Mouse (Mus musculus) intestine, embryonic 14.5 days (tissue): ENCODE measurements around the gene Camta1. TPM values are rescaled to one million over a fixed set of nuclear protein-coding genes. Genes with fewer than 3 reads are reported as not detected.
A peak's percentile ranks its signal among the peaks of the same experiment; 100 is the strongest.

Source experiments
- ATAC-seq: fragments of 200-750 bp; cut with Nextera tagmentation; replicated peaks from 2 replicates; pipeline ENCODE4 v1.8.0; 2017; ENCODE audit warnings: low read depth, moderate number of reproducible peaks, moderate TSS enrichment, moderate library complexity; ENCODE audit not compliant: low FRiP score, low TSS enrichment
- DNase-seq: peaks from one replicate; pipeline ENCODE4 v3.0.0-alpha.2; 2018; ENCODE audit warnings: low spot score
- H3K27ac ChIP-seq: fragments of 300-500 bp; sonication (generic); 2 replicates; pipeline ENCODE4 v1.5.1; 2014; ENCODE audit warnings: low read depth, mild to moderate bottlenecking, control low read depth
- H3K27me3 ChIP-seq: fragments of 300-500 bp; sonication (generic); replicated peaks from 2 replicates; pipeline ENCODE4 v1.6.1; 2014; ENCODE audit warnings: low read length, control low read depth; ENCODE audit not compliant: control insufficient read depth, insufficient read depth
- H3K36me3 ChIP-seq: fragments of 300-500 bp; sonication (generic); 2 replicates; pipeline ENCODE4 v1.6.1; 2014; ENCODE audit warnings: low read length, control low read depth; ENCODE audit not compliant: control insufficient read depth, insufficient read depth
- H3K4me1 ChIP-seq: fragments of 300-500 bp; sonication (generic); replicated peaks from 2 replicates; pipeline ENCODE4 v1.6.1; 2014; ENCODE audit warnings: low read length, control low read depth, mixed read lengths; ENCODE audit not compliant: control insufficient read depth, insufficient read depth
- H3K4me2 ChIP-seq: fragments of 300-500 bp; sonication (generic); 2 replicates; pipeline ENCODE4 v1.6.1; 2014; ENCODE audit warnings: low read length
- H3K4me3 ChIP-seq: fragments of 300-500 bp; sonication (generic); 2 replicates; pipeline ENCODE4 v1.5.1; 2014; ENCODE audit warnings: low read depth, low read length, control low read depth, mixed read lengths
- H3K9ac ChIP-seq: fragments of 300-500 bp; sonication (generic); 2 replicates; pipeline ENCODE4 v1.6.1; 2014; ENCODE audit warnings: mild to moderate bottlenecking, low read length
- H3K9me3 ChIP-seq: fragments of 300-500 bp; sonication (generic); 2 replicates; pipeline ENCODE4 v1.6.1; 2016; ENCODE audit warnings: low read length, control low read depth; ENCODE audit not compliant: control insufficient read depth
- WGBS: fragments of 180-500 bp; shearing (Covaris S2); extraction: QIAGEN DNeasy Blood & Tissue Kit; methylation state at CpG from one replicate; pipeline ENCODE4 v1.1.7; 2014; 5-methylcytosine and 5-hydroxymethylcytosine counted together
- polyA plus RNA-seq: library from polyadenylated mRNA; unstranded; fragments of >200 nt; fragmentation: Nextera tagmentation; extraction: Ambion mirVana; gene quantifications from 2 replicates; pipeline ENCODE4 v1.2.1, GENCODE M21; 2014

The Camta1 gene
- polyA plus RNA-seq, 1 experiment from 2014 or later, result 88.1 TPM

DNA sequence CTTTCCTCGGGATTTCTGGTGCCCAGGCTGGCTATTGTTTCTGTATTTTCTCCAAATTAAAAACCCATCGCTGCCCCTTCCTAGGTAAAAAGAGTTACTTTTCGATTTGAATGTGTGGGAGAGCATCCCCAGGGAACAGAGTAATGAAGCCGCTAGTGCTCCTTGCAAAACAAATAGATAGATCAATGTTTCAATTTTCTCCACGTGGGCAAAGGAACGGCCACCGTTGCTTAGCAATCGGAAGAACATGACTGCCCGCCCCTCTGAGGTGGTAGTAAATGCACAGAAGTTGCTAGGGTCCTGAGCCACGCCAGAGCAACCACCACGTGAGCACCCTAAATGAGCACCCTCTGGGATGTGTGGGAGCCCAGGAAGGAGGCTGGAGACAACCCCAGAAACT lies 648.2 kb downstream of the Camta1 start:
- Histone ChIP-seq H3K4me1 (no peaks in the 10 kb centered on the region; the same call in 1 of the 2 replicates), H3K4me2 (no peak overlapping the region), H3K4me3 (no peak overlapping the region), H3K36me3 (no peaks in the 10 kb centered on the region), H3K27me3 (no peaks in the 10 kb centered on the region), H3K27ac (no peak overlapping the region), H3K9me3 (no peaks in the 10 kb centered on the region), H3K9ac (no peak overlapping the region)
- no peak for DNase-seq
- ATAC-seq, result no peak
- 69% methylated on average over 11 of the region's 11 CpGs for WGBS

DNA sequence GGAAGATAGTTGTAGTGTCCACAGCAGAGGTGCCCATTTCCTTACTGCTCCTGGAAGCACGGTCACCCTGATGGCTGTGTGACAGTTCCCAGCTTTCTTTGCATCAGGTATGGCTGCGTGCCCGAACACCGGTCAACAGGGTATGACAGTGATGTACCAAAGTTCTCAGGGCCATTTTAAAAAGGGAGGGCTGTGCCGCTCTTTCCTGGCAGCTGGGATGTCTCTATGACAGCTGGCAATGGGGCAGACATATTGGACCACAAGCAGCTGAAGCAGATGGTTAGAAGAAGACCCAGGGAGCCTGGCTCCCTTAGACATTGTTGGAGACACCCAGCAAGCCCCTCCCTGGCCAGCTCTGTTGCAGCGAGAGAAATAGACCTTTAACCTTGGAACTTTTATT lies 649.7 kb downstream of the Camta1 start:
- Histone ChIP-seq H3K4me2 (no peak overlapping the region), H3K4me1 (no peaks in the 10 kb centered on the region; the same call in 1 of the 2 replicates), H3K27ac (no peak overlapping the region), H3K4me3 (no peak overlapping the region), H3K9ac (no peak overlapping the region), H3K36me3 (no peaks in the 10 kb centered on the region), H3K9me3 (no peaks in the 10 kb centered on the region), H3K27me3 (no peaks in the 10 kb centered on the region)
- ATAC-seq, result no peak
- no peak for DNase-seq
- 82% methylated on average over 6 of the region's 6 CpGs for WGBS

DNA sequence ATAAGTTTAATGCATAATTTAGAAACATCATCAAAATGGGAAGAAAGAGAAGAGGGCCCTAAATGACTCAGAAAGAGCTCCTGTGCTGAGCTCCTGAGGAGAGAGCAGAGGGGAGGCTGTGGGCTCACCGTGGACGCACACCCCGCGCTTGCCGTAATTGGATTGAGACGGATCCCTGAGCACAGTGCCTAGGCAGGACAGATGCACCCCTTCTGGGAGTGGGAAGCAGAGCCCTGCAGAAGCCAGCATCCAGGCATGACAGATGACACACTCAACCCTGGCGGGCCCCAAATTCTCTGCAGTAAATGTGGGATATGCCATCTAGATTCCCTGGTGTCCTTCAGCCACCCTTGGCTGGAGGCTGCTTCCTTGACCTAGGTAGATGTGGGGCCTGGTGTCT lies 654.1 kb downstream of the Camta1 start:
- no peaks in the 10 kb centered on the region for H3K4me1 ChIP-seq
- no peaks in the 10 kb centered on the region for H3K9me3 ChIP-seq
- 77% methylated on average over 7 of the region's 7 CpGs for WGBS
- no peak overlapping the region for H3K4me2 ChIP-seq
- no peaks in the 10 kb centered on the region for H3K27me3 ChIP-seq
- H3K27ac ChIP-seq, result no peak overlapping the region
- H3K9ac ChIP-seq, result no peak overlapping the region
- ATAC-seq (no peak), DNase-seq (no peak)
- H3K4me3 ChIP-seq, result no peak overlapping the region
- H3K36me3 ChIP-seq, result no peaks in the 10 kb centered on the region

DNA sequence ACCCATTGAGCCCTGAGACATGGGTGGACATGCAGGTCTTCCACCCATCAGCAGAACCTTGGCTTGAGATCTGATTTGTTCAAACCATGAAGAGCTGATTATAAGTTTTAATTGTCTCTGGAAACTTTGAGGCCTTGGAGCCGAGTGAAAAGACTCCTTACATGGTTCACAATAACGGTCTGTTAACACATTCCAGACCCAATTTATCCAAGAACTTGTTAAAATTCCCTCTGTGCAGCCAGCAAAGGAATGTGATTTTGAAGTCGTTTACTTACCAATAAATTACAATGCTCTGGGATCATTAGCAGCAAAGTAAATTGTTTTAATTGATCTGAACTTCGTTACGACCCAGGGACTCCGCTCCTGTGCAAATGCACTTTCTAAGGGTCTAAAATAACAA lies 658.8 kb downstream of the Camta1 start:
- H3K4me2 ChIP-seq, result no peak overlapping the region
- H3K27me3 ChIP-seq, result no peaks in the 10 kb centered on the region

DNA sequence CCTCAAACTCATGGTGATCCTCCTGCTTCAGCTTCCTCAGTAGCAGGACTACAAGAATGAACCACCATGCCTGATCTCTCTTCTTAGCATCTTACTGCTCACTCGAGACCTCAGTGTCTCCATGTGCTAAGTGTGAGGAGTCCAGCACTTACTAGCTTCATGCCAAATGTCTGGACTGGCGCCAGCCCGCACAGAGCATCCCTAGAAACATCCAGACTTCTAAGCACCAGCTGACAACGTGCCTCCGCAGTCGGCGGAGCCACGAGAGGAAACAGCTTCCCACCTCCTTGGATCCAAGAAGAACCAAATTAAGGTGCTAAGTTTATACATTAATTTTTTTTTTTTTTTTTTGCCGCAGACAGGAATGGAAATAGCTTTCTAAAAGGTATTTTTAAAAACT lies 661.4 kb downstream of the Camta1 start:
- ATAC-seq, result no peak
- 72% methylated on average over 9 of the region's 9 CpGs for WGBS
- no peak overlapping the region for H3K4me2 ChIP-seq
- H3K9ac ChIP-seq, result no peak overlapping the region
- no peak for DNase-seq
- H3K27me3 ChIP-seq, result no peaks in the 10 kb centered on the region
- no peak overlapping the region for H3K4me3 ChIP-seq
- no peak overlapping the region for H3K27ac ChIP-seq
- H3K4me1 ChIP-seq, result no peaks in the 10 kb centered on the region
- no peaks in the 10 kb centered on the region for H3K36me3 ChIP-seq
- H3K9me3 ChIP-seq, result no peaks in the 10 kb centered on the region

More for the DNA sequence above, 658.8 kb downstream of the Camta1 start:
- ATAC-seq (no peak), DNase-seq (no peak)
- Histone ChIP-seq H3K4me1 (no peaks in the 10 kb centered on the region), H3K4me3 (no peak overlapping the region), H3K36me3 (no peaks in the 10 kb centered on the region), H3K9ac (no peak overlapping the region), H3K27ac (no peak overlapping the region), H3K9me3 (no peaks in the 10 kb centered on the region)
- 65% methylated on average over 6 of the region's 6 CpGs for WGBS

DNA sequence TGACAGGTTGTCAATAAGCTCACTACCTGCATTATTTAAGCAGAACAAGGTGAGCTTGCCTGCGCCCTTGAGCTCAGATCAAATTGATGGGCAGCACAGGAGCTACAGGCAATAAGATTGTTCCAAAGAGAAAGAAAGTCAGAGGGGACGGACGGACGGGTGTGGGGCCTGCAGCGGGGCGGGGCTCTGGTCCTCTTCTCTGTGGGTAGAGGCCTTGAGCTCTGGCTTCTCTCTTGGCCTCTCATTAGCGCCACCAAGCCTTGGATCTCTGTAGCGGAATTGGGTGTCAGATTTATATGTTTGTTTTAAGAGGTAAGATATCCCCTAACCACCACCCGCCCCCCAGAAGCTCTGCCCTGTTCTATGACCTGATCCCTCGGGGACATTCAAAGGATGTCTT lies 666.5 kb downstream of the Camta1 start:
- Histone ChIP-seq H3K9ac (no peak overlapping the region), H3K27me3 (no peaks in the 10 kb centered on the region), H3K27ac (no peak overlapping the region), H3K4me3 (no peak overlapping the region), H3K4me1 (no peaks in the 10 kb centered on the region), H3K9me3 (no peaks in the 10 kb centered on the region), H3K36me3 (no peaks in the 10 kb centered on the region), H3K4me2 (no peak overlapping the region)
- ATAC-seq (no peak), DNase-seq (no peak)
- 39% methylated on average over 10 of the region's 10 CpGs for WGBS

DNA sequence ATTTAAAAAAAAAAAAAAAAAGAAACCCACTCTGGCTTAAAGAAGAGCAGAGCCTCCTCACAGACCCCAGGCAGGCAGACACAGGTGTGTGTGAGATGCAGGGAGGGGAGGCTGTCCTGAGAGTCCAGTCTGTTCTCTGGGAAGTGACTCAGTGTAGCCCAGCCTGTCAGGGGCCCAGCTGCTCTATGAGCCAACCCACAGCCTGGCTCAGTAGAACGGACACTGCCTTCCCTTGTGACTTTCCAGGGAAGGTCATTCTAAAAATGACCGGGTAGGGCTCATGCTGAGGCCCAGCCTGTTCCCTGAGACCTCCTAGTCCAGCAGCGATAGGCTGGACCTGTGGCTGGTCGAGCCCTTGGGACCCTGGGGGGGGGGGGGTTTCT lies 667.0 kb downstream of the Camta1 start:
- Histone ChIP-seq H3K4me3 (no peak overlapping the region), H3K27me3 (no peaks in the 10 kb centered on the region), H3K36me3 (no peaks in the 10 kb centered on the region), H3K27ac (no peak overlapping the region), H3K9me3 (no peaks in the 10 kb centered on the region), H3K9ac (no peak overlapping the region), H3K4me2 (no peak overlapping the region), H3K4me1 (no peaks in the 10 kb centered on the region)
- no peak for ATAC-seq
- WGBS, result 36% methylated on average over 4 of the region's 4 CpGs
- DNase-seq, result no peak

DNA sequence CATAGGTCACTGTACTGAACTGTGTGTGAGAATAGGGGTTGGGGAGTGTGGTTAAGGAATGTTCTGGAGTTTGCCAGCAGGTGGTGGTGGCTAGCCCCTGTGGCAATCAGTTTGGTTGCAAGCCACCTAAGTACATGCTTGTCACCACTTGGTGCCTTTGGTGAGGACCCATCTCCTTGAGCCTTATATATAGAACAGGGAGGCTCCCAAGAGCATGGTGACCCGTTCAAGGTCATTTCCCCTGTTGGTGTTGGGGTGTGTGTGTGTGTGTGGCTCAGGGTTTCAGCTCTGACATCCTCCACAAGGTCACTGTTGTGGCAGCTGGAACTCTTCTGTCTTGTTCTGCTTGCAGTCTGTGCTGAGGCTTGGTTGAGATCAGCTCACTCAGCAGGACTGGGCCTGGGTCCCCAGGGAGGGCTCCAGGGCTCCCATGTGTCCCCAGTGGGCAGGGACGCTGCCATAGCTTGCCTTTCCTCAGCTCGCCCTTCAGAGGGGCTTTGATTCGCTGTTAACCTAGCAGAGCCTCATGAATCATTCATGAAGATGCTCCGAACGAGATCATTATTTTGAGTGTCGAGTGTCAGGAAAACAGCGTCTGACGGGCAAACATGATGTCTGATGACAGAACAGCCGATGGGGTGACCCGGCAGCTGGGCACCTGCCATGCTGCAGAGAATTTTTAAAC lies 667.5 kb downstream of the Camta1 start:
- no peaks in the 10 kb centered on the region for H3K27me3 ChIP-seq
- ATAC-seq, result no peak
- no peak overlapping the region for H3K9ac ChIP-seq
- H3K27ac ChIP-seq, result no peak overlapping the region
- no peaks in the 10 kb centered on the region for H3K36me3 ChIP-seq
- no peak overlapping the region for H3K4me2 ChIP-seq
- 53% methylated on average over 11 of the region's 11 CpGs for WGBS
- no peak for DNase-seq
- H3K4me1 ChIP-seq, result no peaks in the 10 kb centered on the region
- no peaks in the 10 kb centered on the region for H3K9me3 ChIP-seq
- no peak overlapping the region for H3K4me3 ChIP-seq

DNA sequence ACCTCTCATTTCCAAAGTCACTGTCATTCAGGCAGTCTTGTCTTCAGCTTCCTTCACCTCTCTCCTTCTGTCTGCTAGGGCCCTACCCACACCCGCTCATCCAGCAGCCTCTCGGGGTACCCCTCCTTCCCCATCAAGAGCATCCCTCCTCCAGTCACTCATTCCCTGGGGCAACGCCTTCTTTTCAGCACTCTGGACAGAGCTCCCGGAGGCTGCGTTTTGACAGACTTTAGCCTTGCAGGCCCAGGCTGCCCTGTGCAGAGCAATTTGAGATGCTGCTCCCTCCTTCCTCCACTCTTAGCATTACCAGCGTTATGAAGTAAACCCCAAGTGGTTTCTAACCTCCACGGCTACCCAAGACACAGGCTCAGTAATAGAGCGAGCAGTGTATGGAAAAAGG lies 675.2 kb downstream of the Camta1 start:
- 6% methylated on average over 8 of the region's 8 CpGs for WGBS
- no peak overlapping the region for H3K4me3 ChIP-seq
- H3K27me3 ChIP-seq, result 0 out of 2 replicates have a peak, but pooled peaks cover 4% of the 10 kb centered on the region
- H3K9me3 ChIP-seq, result no peaks in the 10 kb centered on the region
- no peak overlapping the region for H3K27ac ChIP-seq
- ATAC-seq (no peak), DNase-seq (peak; percentile 97)
- H3K9ac ChIP-seq, result no peak overlapping the region
- no peaks in the 10 kb centered on the region for H3K36me3 ChIP-seq
- no peak overlapping the region for H3K4me2 ChIP-seq
- H3K4me1 ChIP-seq, result peaks cover under 1% of the 10 kb centered on the region; the same call in 1 of the 2 replicates
